Mouse (Mus musculus) bone marrow, adult 2 months (tissue): ENCODE results near the gene Agbl1.

Experiments used
- CTCF ChIP-seq: fragments of 200-500 bp; IDR thresholded peaks from 2 replicates; pipeline ENCODE4 v1.5.1; 2011; ENCODE audit warnings: low read length, control low read depth; ENCODE audit not compliant: control insufficient read depth, insufficient read depth
- POLR2A ChIP-seq: fragments of 200-500 bp; IDR thresholded peaks from 2 replicates; pipeline ENCODE4 v1.6.1; 2011; ENCODE audit warnings: low read depth, mild to moderate bottlenecking, control low read depth, low read length, borderline replicate concordance; ENCODE audit not compliant: control insufficient read depth

DNA sequence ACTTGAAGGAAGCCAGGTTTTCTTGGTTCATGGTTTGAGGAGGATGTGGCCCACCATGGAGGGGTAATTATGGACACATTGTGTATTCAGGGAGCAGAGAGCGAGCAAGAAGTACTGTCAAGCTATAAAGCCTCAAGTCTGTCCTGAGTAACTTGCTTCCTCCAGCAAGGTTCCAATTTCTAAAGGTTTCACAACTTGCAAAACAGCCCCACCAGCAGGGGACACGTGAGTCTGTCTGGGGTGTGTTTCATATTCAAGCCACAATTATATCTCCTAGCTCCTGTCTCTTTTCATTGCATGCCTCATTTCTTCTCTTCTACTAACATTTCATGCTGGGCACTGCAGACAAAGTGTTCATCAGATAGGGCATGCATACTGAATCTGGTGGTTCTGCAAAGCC lies 53.1 kb downstream of the Agbl1 start:
- no peak for TF ChIP-seq CTCF
- TF ChIP-seq POLR2A, result no peak
